Mouse (Mus musculus) brain, embryonic 14.5 days (tissue): ENCODE measurements at regions not wholly inside any gene's neighbourhood (a gene's known extent, or its start where the extent isn't known, plus 50 kb on each side); places are given as distances from the start of the nearest gene placed in this dataset.

Experiments
- DNase-seq: peaks from one replicate; pipeline ENCODE4 v3.0.0-alpha.2; 2011; ENCODE audit warnings: low read depth
- CTCF ChIP-seq: fragments of 200-500 bp; IDR thresholded peaks from 2 replicates; pipeline ENCODE4 v1.5.1; 2012; ENCODE audit warnings: inconsistent platforms, mild to moderate bottlenecking, moderate library complexity, borderline replicate concordance; ENCODE audit not compliant: insufficient read depth, insufficient read length; ENCODE audit errors: extremely low read depth
- POLR2A ChIP-seq: fragments of 200-500 bp; IDR thresholded peaks from 2 replicates; pipeline ENCODE4 v1.6.1; 2012; ENCODE audit warnings: mild to moderate bottlenecking, inconsistent platforms, borderline replicate concordance; ENCODE audit not compliant: poor library complexity, insufficient read depth, insufficient read length, severe bottlenecking; ENCODE audit errors: extremely low read depth

DNA sequence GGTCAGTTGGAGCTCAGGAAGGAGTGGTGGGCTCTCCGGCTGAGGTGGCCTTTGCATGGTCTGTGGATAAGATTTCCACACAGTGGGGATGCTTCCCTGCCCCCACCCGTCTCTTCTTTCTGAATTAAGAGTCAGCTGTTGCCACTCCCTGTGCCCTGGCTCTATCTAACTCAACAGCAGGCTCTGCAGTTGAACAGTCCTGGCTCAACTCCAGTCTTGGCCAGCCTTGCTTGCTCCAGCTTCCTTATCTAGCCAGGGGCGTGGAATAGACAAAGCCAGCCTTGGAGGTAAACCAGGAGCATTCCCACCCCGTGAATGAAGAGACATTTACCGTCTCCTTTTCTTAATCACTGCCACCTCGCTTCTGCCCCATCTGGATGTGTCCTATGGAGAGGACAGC is 89.7 kb downstream of the Mn1 start:
- peak; percentile 73 for DNase-seq
- TF ChIP-seq POLR2A (no peak), CTCF (no peak)

DNA sequence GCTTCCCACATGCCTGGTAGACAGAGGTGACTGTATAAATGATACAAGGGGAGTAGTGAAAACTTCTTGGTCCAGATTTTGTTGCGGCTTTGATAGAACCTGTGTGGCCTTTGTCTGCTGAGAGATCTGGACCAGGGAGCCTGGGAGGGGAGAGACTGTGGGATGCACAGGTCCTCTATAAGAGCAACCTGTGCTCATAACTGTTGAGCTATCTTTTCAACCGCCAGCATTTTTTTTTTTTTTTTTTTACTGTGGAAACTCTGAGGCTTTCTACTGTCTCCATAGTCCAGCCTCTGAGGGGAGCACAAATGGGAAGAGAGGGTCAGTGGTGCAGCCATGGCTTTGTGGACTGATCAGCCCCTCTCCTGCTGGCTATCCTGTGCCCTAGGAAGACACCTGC is 90.2 kb downstream of the Mn1 start:
- DNase-seq = no peak
- TF ChIP-seq CTCF = no peak
- no peak for TF ChIP-seq POLR2A

GRCm38 (mm10) chr5:111509014-111509561 is 91.9 kb downstream of the Mn1 start:
- peak; percentile 93 for DNase-seq
- TF ChIP-seq POLR2A (no peak), CTCF (no peak)

- no peak for DNase-seq
- no peak for TF ChIP-seq POLR2A
- TF ChIP-seq CTCF = no peak
Observed at GRCm38 (mm10) chr5:111509575-111510057, 92.5 kb downstream of the Mn1 start.

DNA sequence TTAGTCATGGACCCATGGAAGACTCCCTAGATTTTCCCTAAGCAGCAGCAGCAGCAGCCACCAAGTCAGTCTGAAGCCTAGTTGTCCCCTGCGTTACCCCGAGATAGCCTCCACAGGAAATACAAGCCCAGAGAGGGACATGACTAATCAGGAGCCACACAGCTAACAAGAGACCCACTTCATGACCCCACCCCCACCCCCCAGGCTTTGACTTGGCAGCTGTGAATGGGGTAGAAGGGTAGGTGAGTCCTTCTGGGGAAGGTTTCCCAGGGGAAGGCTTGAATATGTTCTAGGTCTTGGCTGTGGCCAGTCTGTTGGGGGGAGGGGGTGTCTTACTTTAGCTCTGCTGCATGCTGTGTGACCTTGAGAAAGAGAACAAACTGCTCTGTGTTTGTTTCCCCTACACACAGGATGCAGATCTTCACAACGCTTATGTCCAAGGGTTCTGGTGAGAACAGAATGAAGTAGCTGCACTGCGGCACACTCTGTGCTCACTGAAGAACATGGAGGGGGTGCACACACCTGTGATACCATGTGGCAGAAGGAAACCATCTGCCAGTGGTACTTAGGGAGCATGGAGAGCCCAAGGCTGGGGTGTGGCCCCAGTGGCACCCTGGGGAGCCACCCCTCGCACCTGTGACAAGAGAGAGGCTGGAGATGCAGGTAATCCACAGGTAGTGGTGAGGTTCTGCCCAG is 93.2 kb downstream of the Mn1 start:
- DNase-seq = no peak
- TF ChIP-seq CTCF = no peak
- TF ChIP-seq POLR2A = no peak

GRCm38 (mm10) chr5:111510879-111511231 is 93.7 kb downstream of the Mn1 start:
- no peak for DNase-seq
- no peak for TF ChIP-seq POLR2A

DNA sequence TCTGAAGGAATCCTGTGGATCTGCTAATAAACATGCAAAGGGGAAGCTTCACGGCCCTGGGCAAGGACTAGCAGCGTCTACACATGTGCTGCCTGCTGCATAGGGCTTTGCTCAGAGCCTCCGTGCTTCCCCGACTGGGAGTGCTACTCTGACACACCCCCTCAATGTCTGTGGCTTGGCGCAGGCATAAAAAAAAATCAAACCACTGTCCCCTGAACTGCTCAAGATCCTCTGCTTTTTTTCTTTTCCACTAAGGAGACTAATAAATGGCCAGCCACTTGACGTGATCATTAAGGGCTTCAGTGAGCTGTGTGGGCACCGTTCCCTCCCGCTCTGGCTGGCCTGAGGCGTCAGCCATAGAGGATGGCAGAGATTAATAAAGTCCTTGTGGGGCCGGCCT is 94.8 kb downstream of the Mn1 start:
- TF ChIP-seq POLR2A (no peak), CTCF (no peak)
- DNase-seq = peak; percentile 82

GRCm38 (mm10) chr5:111513976-111514375 is 96.8 kb downstream of the Mn1 start:
- no peak for DNase-seq
- TF ChIP-seq CTCF (no peak), POLR2A (no peak)

DNA sequence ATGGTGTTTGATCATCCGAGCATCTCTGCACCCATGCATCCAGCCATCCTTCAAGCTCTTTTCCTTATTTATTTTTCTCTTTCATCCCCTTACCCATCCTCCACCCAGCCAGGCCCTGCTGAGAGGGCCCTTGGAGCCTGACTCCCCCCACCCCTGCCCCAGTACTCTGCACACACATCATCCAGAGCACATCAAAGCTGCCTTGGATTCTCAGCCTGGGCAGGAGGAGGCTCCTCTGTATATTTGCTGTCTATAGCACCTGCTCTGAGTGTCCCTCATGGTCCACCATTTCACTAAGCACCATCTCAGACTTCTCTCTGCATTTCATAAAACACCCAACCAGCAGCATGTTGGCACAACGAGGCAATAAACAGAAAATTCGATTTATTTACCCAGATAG is 101.9 kb downstream of the Mn1 start:
- no peak for DNase-seq
- no peak for TF ChIP-seq POLR2A
- TF ChIP-seq CTCF = no peak

DNA sequence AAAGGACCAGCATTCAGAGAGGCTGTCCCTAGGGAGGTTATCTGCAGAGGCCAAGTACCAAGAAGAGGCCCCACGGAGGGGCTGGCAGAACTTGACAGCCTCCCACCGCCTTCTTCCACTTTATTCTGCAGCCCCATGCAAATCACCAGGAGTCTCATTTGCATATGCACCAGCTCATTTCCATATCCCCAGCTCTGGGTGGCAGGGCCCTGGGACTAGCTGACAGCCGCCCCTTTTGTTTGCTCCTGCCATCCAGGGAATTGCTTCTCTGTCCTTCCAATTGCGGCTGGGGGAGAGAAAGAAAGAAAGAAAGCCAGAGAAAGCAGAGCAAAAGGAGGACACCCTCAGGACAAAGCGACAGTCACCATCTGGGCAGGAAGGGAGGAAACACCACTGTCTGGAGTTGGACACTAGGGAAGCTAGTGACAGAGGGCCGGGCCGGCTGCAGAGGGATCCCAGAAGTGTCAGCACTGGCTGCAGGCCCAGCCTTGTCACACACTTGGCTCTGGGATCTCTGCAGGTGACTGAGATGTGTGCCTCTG is 102.4 kb downstream of the Mn1 start:
- peak; percentile 96 for DNase-seq
- TF ChIP-seq CTCF (no peak), POLR2A (no peak)

DNA sequence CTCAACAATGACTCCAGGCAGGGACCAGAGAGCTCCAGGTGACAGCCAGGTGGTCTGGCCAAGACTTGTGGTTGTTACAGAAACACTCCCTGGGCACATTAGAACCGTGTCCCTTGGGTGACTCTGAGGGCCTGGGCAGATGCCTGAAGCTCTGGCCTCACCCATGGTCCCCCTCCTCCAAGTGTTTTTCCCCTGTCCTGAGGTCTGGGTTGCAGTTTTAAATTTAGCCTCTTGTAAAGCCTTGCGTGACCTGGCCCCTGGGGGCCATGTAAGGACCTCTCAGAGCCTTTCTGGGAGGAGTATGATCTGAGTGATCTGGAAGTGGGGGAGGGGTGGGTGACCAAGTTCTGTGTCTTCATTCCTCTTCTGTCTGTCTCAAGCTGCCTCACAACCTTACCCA is 104.7 kb downstream of the Mn1 start:
- TF ChIP-seq POLR2A (no peak), CTCF (no peak)
- no peak for DNase-seq

DNA sequence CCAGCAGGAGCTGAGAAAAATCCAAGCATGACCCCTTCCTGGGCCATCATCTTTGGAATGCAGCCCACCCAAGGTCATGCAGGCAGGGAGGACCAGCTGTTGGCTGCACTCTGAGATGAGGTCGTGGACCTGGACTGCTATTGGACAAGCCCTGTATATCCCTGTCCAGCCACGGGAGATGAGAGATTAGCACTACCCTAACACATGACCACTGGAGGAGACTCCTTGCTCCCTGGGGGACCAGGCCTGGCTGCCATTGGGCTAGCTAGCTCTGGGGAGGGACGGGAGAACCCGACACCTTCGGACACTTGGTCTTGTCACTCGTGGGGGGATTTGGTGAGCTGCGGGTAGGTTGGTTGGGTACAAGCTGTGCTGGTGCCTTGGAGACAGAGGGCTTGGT is 105.4 kb downstream of the Mn1 start:
- TF ChIP-seq CTCF = no peak
- no peak for TF ChIP-seq POLR2A
- no peak for DNase-seq

- no peak for DNase-seq
- TF ChIP-seq POLR2A = no peak
- no peak for TF ChIP-seq CTCF
Observed at GRCm38 (mm10) chr5:111527741-111528140, 110.6 kb downstream of the Mn1 start.

DNA sequence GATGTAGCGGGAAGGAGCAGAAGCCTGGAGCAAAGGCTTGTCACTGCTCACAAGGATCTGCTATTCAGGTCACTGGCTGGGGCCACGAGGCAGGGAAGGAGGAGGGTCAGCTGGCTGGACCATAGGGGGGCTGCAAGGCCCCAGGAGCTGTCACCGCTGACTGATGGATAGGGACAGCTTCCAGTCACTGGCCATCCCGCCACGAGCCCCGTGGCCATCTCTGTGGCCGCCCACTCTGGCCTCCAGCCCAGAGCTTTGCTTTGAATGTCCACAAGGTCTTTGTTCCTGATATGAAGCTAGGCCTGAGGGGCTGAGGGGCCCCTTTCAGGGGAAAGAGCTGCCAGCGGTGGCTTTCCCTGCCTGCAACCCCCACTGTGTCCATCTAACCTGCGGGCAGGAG is 111.9 kb downstream of the Mn1 start:
- TF ChIP-seq CTCF = no peak
- TF ChIP-seq POLR2A = no peak
- DNase-seq = peak; percentile 85
